Mouse (Mus musculus) erythroblast, embryonic 14.5 days (primary cell): ENCODE measurements around the gene Nmt2.

Experiments
- GATA1 ChIP-seq: IDR thresholded peaks from 2 replicates; pipeline ENCODE4 v1.6.1; 2012; ENCODE audit warnings: low read length, inconsistent platforms, mixed read lengths
- TAL1 ChIP-seq: IDR thresholded peaks from 3 replicates; pipeline ENCODE4 v1.6.1; 2012; ENCODE audit warnings: low read length, inconsistent platforms, mixed read lengths

GRCm38 (mm10) chr2:3353160-3353559 lies 69.1 kb downstream of the Nmt2 start:
- no peak for TF ChIP-seq GATA1
- no peak for TF ChIP-seq TAL1
